Mouse (Mus musculus): ENCODE results near the gene Fam234b.

The Fam234b gene

DNA sequence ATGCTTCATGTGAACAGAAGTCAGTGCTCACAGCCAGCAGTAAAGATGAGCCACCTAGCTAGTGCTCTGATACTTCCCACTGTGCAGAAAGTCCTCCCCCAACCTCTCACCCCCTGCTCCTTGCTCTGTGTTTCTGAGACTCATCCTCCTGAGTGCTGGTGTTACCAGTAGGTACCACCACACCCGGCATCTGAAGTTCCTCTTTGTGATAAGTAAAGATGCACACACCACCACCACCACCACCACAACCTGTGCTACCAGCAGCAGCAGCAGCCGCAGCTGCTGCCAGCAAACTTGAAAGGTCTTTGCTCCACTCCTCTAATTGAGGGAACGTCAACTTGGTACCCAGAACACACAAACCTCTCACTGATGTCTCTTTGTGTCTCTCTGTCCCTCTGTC is 69.4 kb downstream of the Fam234b start:
- DNase-seq (ENCODE audit: inconsistent ontology term) = no peak

DNA sequence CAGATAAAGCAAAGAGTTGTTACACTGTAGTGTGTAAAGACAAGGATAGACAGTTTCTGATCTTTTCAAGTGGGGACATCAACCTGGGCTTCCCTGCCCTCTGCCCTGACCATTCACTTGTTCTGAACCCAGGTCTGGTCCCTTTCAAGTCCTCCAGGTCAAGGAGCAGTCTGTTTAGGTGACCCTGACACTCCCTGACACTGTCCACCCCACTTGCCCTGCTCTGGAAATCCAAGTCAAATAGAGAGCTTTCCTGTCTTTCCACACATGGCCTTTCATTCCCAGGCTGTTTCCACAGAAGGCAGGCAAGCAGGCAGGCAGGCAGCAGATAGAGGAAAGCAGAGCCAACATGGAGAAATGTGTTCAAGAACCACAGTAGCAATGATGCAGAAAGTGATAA is 70.6 kb downstream of the Fam234b start:
- DNase-seq (ENCODE audit: inconsistent ontology term) = no peak

DNA sequence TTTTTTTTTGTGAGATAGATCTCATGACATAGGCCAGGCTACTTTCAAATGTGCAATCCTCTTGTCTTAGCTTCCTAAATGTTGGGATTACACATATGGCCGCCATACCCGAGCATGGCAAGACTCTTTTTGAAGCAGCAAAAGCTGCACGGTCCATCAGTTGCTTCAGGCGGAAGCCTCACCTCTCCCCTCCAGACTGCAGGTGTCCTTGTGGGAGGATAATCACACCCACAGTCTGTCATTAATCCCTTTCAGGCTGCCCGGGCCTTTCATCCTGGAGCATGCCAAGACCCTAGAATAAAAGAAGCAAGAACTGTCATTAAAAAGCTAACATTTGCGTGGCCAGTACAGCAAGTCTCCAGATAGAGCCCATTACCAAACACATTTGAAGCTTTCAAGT is 71.8 kb downstream of the Fam234b start:
- DNase-seq (ENCODE audit: inconsistent ontology term) = no peak

DNA sequence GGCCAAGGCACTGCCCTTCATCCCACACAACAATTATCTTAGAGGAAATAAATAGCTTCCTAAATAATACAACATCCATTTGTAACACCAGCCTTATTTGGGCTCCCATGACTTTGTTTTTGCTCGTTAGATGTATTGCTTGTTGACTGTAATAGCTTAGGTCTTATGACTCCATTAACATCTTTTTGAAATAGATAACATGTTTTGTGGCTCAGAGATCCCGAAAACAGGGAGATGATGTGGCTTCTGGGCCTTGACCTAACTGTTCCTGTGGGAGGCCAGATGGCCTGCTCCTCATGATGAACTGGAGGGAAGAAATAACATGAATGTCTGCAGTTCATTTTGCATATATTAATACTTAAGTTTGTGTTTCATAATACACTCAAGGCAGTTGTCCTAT is 74.0 kb downstream of the Fam234b start:
- DNase-seq (ENCODE audit: inconsistent ontology term) = no peak

DNA sequence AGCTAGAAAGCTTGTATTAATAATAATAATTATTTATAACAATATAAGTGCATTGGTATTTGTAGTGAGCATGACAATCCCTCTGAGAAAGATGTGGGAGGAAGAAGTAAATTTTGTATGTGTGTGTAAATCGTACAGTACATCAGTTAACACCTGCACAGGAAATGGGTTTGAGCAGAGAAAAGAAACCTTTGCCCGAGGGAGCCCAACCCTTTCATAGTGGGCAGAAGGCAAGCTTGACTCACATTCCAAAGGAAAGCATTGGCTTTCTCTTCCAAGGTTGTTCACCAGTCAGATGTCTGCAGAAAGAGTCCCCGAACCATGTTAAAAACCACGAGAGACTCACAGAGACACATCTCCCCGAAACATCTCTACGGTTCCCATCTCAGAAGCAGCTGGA is 75.3 kb downstream of the Fam234b start:
- no peak for DNase-seq (ENCODE audit: inconsistent ontology term)

DNA sequence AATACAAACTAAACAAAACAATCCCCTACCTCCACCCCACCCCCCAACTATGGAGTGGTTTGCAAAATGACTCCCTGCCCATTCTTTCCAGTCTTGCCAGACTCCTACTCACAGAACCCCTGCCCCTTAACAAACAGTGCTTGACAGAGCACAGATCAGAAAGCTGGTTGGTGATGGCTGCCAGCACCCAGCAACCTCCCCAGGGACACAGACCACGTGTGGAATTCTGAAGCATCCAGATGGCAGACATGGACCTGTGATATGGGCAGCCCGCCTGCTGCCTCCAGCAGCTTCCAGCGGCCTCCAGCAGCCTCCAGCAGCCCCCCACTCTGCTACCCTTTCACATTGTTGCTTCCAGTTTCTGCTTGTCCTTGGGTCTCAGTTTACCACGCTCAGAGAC is 77.5 kb downstream of the Fam234b start:
- no peak for DNase-seq (ENCODE audit: inconsistent ontology term)

DNA sequence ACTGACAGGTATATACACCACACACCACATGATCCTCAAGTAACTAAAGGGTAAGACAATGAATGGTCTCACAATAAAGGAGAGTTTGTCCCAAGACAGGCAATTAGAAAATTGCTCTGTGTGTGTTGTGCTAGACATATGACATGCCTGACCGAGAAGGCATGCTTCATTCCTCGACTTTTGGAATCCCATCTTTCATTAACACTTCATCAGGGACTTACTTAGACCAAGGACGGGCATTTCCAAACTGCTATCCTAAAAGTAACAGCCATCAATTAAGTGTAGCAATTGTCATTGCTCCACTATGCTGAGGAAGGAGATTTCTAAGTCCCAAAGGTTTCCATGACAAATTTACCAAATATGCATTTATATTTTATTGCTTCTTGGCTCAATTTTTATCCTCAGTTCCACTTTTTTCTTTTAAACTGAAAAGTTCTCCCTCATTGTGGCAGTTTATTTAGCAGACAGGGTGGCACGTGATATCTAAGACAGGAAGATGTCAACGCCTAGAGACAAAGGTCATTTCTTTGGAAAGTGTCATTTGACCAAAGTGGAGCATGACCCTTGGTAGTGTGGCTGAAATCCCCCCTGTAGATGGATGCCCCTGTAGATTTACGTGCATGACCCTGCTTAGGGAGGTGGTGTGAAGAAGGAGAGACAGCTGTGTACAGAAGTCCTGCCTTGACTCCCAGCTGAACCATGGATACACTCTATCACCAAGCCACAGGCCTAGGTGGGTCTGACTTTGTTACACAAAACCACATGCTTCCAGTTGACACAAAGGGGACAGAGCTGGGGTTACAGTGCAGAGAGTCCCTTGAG is 78.9 kb downstream of the Fam234b start:
- no peak for DNase-seq (ENCODE audit: inconsistent ontology term)

DNA sequence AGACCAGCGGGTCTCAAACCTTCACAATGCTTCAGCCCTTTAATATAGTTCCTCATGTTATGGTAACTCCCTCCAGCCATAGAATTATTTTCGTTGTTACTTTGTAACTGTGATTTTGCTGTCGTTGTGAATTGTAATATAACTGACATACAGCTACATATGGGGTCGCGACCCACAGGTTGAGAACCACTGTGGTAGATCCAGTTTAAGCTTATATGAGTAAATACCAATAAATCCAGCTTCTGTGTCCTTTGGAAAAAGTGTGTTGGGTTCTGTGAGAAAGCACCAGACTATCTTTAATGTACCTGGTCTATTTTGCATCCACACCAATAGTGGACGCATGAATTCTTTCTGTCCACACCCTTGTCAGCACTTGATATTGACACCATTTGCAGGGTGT is 80.5 kb downstream of the Fam234b start:
- DNase-seq (ENCODE audit: inconsistent ontology term) = no peak

DNA sequence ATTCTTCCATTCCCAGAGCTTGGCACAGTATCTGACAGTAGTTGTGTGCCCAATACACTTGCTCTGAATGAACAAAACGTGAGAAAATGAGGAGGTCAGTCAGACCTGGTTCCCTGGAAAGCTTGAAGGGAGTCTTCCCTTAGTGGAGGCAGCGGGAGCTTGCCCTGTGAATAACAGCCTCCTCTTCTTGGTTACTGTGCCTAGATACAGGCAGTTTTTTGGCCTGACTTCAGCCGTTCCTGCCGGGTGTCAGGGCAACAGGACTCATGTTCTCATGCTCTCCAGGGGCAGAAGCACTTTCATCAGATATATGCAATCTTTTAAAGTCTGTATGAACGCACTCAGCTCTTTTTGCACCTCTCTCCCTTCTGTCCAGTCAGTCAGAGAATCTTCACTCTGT is 81.5 kb downstream of the Fam234b start:
- no peak for DNase-seq (ENCODE audit: inconsistent ontology term)

DNA sequence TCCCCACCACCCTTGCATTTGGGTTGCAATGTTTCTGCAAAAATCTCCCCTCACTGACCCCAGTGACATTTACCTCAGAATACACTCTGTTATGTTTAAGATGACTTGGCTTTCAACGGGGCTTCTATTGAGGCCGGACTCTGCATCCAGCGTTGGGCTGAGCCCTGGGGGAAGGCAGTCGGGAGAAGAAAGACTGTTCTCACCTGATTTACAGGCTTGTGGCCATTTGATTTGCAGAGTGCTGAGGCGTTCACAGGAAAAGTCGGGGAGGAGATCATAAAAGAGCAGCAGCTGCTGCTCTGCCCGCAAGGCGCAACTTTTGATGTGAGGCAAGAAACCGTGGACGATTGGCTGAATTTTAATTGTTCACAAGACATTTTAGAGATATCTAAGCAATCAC is 82.1 kb downstream of the Fam234b start:
- no peak for DNase-seq (ENCODE audit: inconsistent ontology term)

DNA sequence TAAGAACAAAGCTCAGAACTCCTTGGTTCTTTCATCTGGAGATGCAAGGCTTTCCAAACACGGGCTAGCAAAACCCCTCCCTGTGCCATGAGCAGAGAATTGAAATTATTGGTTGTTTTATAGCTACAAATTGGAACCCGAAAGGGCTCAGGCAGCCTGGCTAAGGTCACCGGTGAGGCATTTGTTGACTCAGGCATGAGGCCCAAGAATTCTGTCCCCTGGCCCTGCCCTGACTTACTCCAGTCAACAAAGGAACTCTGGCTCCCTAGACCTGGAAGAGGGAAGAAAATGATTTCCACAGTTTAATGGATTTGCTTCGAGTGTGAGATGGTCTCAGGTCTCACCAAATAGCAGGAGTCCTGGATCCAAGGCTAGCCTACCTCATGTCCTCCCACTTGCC is 94.6 kb downstream of the Fam234b start:
- DNase-seq (ENCODE audit: inconsistent ontology term) = no peak

DNA sequence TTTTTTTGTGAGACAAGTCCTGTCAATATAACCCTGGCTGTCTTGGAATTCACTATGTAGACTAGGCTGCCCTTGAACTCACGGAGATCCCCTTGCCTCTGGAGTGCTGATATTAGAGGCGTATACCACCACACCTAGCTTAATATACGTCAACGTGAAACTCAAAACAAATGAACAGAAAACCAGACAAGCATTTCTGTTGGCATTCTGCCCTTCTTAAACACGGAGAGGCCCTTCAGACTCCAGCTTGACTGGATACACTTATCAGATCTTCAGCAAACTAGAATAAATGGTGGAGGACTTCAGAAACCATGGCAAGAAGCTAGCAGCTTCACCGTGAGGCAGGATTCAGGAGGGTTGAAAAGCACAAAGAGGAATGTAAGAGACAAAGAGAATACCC is 96.4 kb downstream of the Fam234b start:
- no peak for DNase-seq (ENCODE audit: inconsistent ontology term)

Data from Muller cell, postnatal 12 days (primary cell).